Mouse (Mus musculus): Measurements from ENCODE around the gene Leng9. TPM values are rescaled to one million over a fixed set of nuclear protein-coding genes. Genes with fewer than 3 reads are reported as not detected.

The Leng9 gene
- polyA plus RNA-seq, 1 experiment = 0.73 TPM

DNA sequence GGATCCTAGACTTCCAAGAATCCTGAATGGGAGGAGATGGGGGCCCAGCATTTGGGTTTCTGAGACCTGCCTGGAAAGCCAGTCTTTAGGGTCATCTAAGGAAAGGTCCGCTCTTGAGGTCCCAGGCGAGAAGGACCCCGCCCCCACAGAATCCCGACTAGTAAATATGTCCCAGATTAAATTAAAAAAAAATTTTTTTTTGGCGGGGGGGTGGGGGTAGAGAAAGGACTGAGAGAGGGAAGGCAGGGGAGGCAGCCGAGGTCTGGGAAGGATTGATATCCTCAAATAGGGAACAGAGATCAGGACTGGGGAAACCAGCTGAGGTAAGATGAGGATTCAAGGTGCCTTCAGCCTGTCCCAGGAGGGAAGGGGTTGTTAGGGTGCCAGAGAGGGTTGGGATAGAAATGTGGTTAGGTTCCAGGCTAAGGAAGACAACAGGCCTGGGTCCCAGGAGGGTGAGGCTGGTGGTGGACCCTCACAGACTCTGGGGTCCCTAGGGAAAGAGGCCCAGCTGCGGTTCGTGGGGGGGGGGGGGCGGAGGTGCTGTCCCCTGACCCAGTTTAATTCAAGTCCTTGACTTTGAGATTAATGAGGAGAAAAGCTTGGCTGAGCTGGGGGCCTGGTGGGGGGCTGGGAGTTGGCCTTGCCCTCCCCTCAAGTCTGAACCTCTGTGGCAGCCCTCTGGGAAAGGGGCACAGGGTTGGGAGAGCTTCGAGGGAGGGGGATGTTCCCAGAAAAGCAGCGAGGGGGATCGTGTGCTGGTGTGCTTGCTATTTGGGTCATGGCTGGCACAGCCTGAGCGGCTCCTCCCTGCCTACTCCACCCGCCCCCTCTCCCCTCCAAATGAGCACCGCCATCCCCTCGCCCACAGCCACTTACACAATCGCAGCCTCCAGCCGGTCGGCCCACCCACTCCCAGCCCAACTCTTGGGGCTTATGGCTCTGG lies 29.9 kb downstream of the Leng9 start:
- no peaks in the 10 kb centered on the region for H3K36me3 ChIP-seq (ENCODE audit: control insufficient read depth, insufficient read depth, low read length, poor library complexity, severe bottlenecking)
- H3K27me3 ChIP-seq (ENCODE audit: control insufficient read depth, insufficient read depth, low read length, poor library complexity, severe bottlenecking) = no peaks in the 10 kb centered on the region; the same call in 1 of the 2 replicates
- peak overlapping the region; percentile 65 for H3K4me3 ChIP-seq (ENCODE audit: low read depth, low read length)
- TF ChIP-seq EP300 (IDR thresholded peaks at IDR 0.05; ENCODE audit: insufficient read depth, low read depth, low read length) (no peak), POLR2A (IDR thresholded peaks at IDR 0.05; ENCODE audit: insufficient read depth, low read length) (no peak)
- no peak overlapping the region for H3K27ac ChIP-seq (ENCODE audit: insufficient read depth, low read length)
- peaks cover 6% of the 10 kb centered on the region for H3K4me1 ChIP-seq (ENCODE audit: control insufficient read depth, insufficient read depth, low read length)
- peak overlapping the region; percentile 73 for H3K9ac ChIP-seq (ENCODE audit: low read depth, poor library complexity, severe bottlenecking)
- H3K9me3 ChIP-seq (replicated peaks; ENCODE audit: control insufficient read depth, insufficient read depth, low read length, poor library complexity, severe bottlenecking) = no peaks in the 10 kb centered on the region

- H3K4me3 ChIP-seq (ENCODE audit: low read depth, low read length) = peak within 1 kb of the TSS; percentile 65
- peak within 1 kb of the TSS; percentile 73 for H3K9ac ChIP-seq (ENCODE audit: low read depth, poor library complexity, severe bottlenecking)
- H3K4me1 ChIP-seq (ENCODE audit: control insufficient read depth, insufficient read depth, low read length) = peaks cover 6% of the 10 kb centered on the region
Measured at GRCm38 (mm10) chr7:4119344-4119902, 30.8 kb downstream of the Leng9 start, which contains the start of gene Ttyh1. Gene Ttyh1, plus strand, starts transcription at chr7:4119408.

DNA sequence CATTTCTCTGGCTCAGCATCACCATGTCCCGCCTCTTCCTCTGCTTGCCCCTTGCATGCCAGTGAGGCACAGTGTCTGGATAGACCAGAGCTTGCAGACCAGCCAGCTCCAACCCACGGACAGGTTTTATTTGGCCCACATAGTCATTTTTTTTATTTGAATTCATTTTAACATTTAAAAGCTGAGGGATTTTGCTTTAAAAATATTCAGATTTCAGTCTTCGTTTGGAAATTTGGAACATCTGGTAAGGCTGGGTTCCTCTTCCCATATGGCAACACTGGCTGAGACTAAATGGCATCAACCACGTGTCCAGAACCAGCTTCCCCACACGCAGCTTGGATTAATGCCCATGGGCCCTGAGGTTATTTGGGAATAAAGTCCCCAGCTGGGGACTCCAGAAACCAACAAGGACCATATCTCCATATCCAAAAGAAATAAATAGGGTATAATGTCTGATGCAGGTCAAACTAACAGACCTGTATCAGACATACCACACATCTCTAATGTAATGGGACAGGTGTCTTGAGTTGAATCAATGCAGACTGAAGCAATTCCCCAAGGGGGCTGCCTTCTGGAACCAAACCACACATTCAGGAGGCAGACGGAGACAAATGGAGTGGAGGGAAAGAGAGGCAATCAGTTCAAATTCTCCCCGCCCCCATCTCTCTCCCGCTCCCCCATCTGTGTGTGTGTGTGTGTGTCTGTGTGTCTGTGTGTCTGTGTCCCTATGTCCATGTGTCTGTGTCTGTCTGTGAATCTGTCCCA lies 32.9 kb downstream of the Leng9 start:
- no peaks in the 10 kb centered on the region for H3K36me3 ChIP-seq (ENCODE audit: control insufficient read depth, insufficient read depth, low read length, poor library complexity, severe bottlenecking)
- no peak overlapping the region for H3K27ac ChIP-seq (ENCODE audit: insufficient read depth, low read length)
- H3K4me3 ChIP-seq (ENCODE audit: low read depth, low read length) = no peak overlapping the region
- TF ChIP-seq CTCF (IDR thresholded peaks at IDR 0.05; ENCODE audit: low read depth, low read length) (no peak), EP300 (IDR thresholded peaks at IDR 0.05; ENCODE audit: insufficient read depth, low read depth, low read length) (no peak), POLR2A (IDR thresholded peaks at IDR 0.05; ENCODE audit: insufficient read depth, low read length) (no peak)
- no peaks in the 10 kb centered on the region for H3K4me1 ChIP-seq (ENCODE audit: control insufficient read depth, insufficient read depth, low read length)
- no peak overlapping the region for H3K9ac ChIP-seq (ENCODE audit: low read depth, poor library complexity, severe bottlenecking)
- no peaks in the 10 kb centered on the region for H3K9me3 ChIP-seq (replicated peaks; ENCODE audit: control insufficient read depth, insufficient read depth, low read length, poor library complexity, severe bottlenecking)
- H3K27me3 ChIP-seq (ENCODE audit: control insufficient read depth, insufficient read depth, low read length, poor library complexity, severe bottlenecking) = no peaks in the 10 kb centered on the region; the same call in 1 of the 2 replicates

More at GRCm38 (mm10) chr7:4119344-4119902, 30.8 kb downstream of the Leng9 start, which contains the start of gene Ttyh1:
- no peaks in the 10 kb centered on the region for H3K36me3 ChIP-seq (ENCODE audit: control insufficient read depth, insufficient read depth, low read length, poor library complexity, severe bottlenecking)
- TF ChIP-seq POLR2A (IDR thresholded peaks at IDR 0.05; ENCODE audit: insufficient read depth, low read length) (no peak), EP300 (IDR thresholded peaks at IDR 0.05; ENCODE audit: insufficient read depth, low read depth, low read length) (no peak), CTCF (IDR thresholded peaks at IDR 0.05; ENCODE audit: low read depth, low read length) (peak; percentile 81)
- H3K27me3 ChIP-seq (ENCODE audit: control insufficient read depth, insufficient read depth, low read length, poor library complexity, severe bottlenecking) = no peaks in the 10 kb centered on the region; the same call in 1 of the 2 replicates
- H3K9me3 ChIP-seq (replicated peaks; ENCODE audit: control insufficient read depth, insufficient read depth, low read length, poor library complexity, severe bottlenecking) = no peaks in the 10 kb centered on the region
- no peak within 1 kb of the TSS for H3K27ac ChIP-seq (ENCODE audit: insufficient read depth, low read length)

DNA sequence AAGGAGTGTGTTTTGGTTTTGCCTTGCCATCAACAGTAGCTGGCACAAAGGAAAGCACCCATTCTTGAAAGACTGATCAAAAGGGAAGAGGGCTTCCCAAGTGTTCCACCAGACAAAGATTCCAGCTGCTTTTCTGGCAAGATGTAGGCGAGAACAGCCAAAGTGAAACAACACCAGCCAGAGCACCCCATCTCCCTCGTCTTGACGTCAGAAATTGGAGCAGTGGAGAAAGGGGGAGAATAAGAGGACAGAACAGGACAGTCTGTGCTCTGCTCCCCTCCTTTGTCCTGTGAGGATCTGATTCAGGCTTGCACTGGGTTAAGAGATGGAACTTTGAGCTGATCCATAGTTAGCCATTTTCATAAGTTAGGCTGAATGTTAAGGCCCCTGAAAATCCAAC lies 38.4 kb downstream of the Leng9 start:
- no peak overlapping the region for H3K27ac ChIP-seq (ENCODE audit: insufficient read depth, low read length)
- H3K9ac ChIP-seq (ENCODE audit: low read depth, poor library complexity, severe bottlenecking) = no peak overlapping the region
- H3K27me3 ChIP-seq (ENCODE audit: control insufficient read depth, insufficient read depth, low read length, poor library complexity, severe bottlenecking) = no peaks in the 10 kb centered on the region
- no peak overlapping the region for H3K4me3 ChIP-seq (ENCODE audit: low read depth, low read length)
- no peak for TF ChIP-seq EP300 (IDR thresholded peaks at IDR 0.05; ENCODE audit: insufficient read depth, low read depth, low read length)
- TF ChIP-seq CTCF (IDR thresholded peaks at IDR 0.05; ENCODE audit: low read depth, low read length) = no peak
- TF ChIP-seq POLR2A (IDR thresholded peaks at IDR 0.05; ENCODE audit: insufficient read depth, low read length) = no peak
- H3K36me3 ChIP-seq (ENCODE audit: control insufficient read depth, insufficient read depth, low read length, poor library complexity, severe bottlenecking) = no peaks in the 10 kb centered on the region
- no peaks in the 10 kb centered on the region for H3K4me1 ChIP-seq (ENCODE audit: control insufficient read depth, insufficient read depth, low read length)
- H3K9me3 ChIP-seq (replicated peaks; ENCODE audit: control insufficient read depth, insufficient read depth, low read length, poor library complexity, severe bottlenecking) = no peaks in the 10 kb centered on the region

GRCm38 (mm10) chr7:4103411-4103810 lies 46.8 kb downstream of the Leng9 start:
- no peak for TF ChIP-seq CTCF (IDR thresholded peaks at IDR 0.05; ENCODE audit: low read depth, low read length)
- TF ChIP-seq POLR2A (IDR thresholded peaks at IDR 0.05; ENCODE audit: insufficient read depth, low read length) = no peak
- TF ChIP-seq EP300 (IDR thresholded peaks at IDR 0.05; ENCODE audit: insufficient read depth, low read depth, low read length) = no peak
- Histone ChIP-seq H3K36me3 (ENCODE audit: control insufficient read depth, insufficient read depth, low read length, poor library complexity, severe bottlenecking) (no peaks in the 10 kb centered on the region), H3K27me3 (ENCODE audit: control insufficient read depth, insufficient read depth, low read length, poor library complexity, severe bottlenecking) (no peaks in the 10 kb centered on the region), H3K4me1 (ENCODE audit: control insufficient read depth, insufficient read depth, low read length) (no peaks in the 10 kb centered on the region), H3K9ac (ENCODE audit: low read depth, poor library complexity, severe bottlenecking) (no peak overlapping the region), H3K4me3 (ENCODE audit: low read depth, low read length) (no peak overlapping the region), H3K27ac (ENCODE audit: insufficient read depth, low read length) (no peak overlapping the region), H3K9me3 (replicated peaks; ENCODE audit: control insufficient read depth, insufficient read depth, low read length, poor library complexity, severe bottlenecking) (no peaks in the 10 kb centered on the region)

Data from ES-Bruce4 (cell line).